Mouse (Mus musculus) liver, embryonic 16.5 days (tissue): ENCODE measurements around the gene Ddx21. TPM values are rescaled to one million over a fixed set of nuclear protein-coding genes. Genes with fewer than 3 reads are reported as not detected.
"Not testable (repeated sequence)": the region's sequence is repeated elsewhere in the genome, so short reads cannot be mapped to it uniquely, and the experiment has no call there.

ENCODE experiments used
- ATAC-seq: fragments of 200-750 bp; cut with Nextera tagmentation; 2 replicates; pipeline ENCODE4 v1.8.0; 2017; ENCODE audit warnings: low read depth, mild to moderate bottlenecking, moderate number of reproducible peaks, moderate library complexity
- H3K27ac ChIP-seq: fragments of 300-500 bp; sonication (generic); 2 replicates; pipeline ENCODE4 v1.5.1; 2014; ENCODE audit warnings: mild to moderate bottlenecking, low read length
- H3K27me3 ChIP-seq: fragments of 300-500 bp; sonication (generic); 2 replicates; pipeline ENCODE4 v1.6.1; 2014; ENCODE audit warnings: low read depth, low read length, mixed read lengths; ENCODE audit not compliant: control insufficient read depth, insufficient read depth
- H3K36me3 ChIP-seq: fragments of 300-500 bp; sonication (generic); 2 replicates; pipeline ENCODE4 v1.6.1; 2014; ENCODE audit warnings: mild to moderate bottlenecking; ENCODE audit not compliant: control insufficient read depth, insufficient read depth
- H3K4me1 ChIP-seq: fragments of 300-500 bp; sonication (generic); 2 replicates; pipeline ENCODE4 v1.6.1; 2014; ENCODE audit warnings: low read depth, low read length, mixed read lengths; ENCODE audit not compliant: control insufficient read depth
- H3K4me2 ChIP-seq: fragments of 300-500 bp; sonication (generic); 2 replicates; pipeline ENCODE4 v1.6.1; 2014; ENCODE audit warnings: low read depth, low read length, mixed read lengths
- H3K4me3 ChIP-seq: fragments of 300-500 bp; sonication (generic); 2 replicates; pipeline ENCODE4 v1.5.1; 2014; ENCODE audit warnings: low read depth, mild to moderate bottlenecking, low read length
- H3K9ac ChIP-seq: fragments of 300-500 bp; sonication (generic); 2 replicates; pipeline ENCODE4 v1.6.1; 2014; ENCODE audit warnings: low read depth, low read length
- H3K9me3 ChIP-seq: fragments of 300-500 bp; sonication (generic); replicated peaks from 2 replicates; pipeline ENCODE4 v1.6.1; 2016; ENCODE audit warnings: low read length; ENCODE audit not compliant: control insufficient read depth
- WGBS: fragments of 180-500 bp; shearing (Covaris S2); extraction: QIAGEN DNeasy Blood & Tissue Kit; methylation state at CpG from one replicate; pipeline ENCODE4 v1.1.7; 2014; ENCODE audit not compliant: insufficient replicate concordance; 5-methylcytosine and 5-hydroxymethylcytosine counted together
- polyA plus RNA-seq: library from polyadenylated mRNA; unstranded; fragments of >200 nt; fragmentation: Nextera tagmentation; extraction: Ambion mirVana; gene quantifications from 2 replicates; pipeline ENCODE4 v1.2.1, GENCODE M21; 2015

The Ddx21 gene
- polyA plus RNA-seq, 1 experiment from 2014 or later = 9.6 TPM

DNA sequence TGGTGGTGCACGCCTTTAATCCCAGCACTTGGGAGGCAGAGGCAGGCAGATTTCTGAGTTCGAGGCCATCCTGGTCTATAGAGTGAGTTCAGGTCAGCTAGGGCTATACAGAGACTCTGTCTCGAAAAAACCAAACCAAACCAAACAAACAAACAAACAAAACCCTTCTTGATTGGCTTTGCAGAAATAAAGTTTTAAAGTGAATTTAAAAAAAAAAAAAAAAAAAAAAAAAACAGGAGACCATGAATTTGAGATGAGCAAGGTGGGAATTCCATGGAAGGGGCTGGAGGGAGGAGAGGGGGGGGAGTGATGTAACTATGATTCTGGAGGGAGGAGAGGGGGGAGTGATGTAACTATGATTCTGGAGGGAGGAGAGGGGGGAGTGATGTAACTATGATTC is 2.8 kb downstream of the Ddx21 start:
- 71% methylated on average over 3 of the region's 3 CpGs for WGBS
- H3K27me3 ChIP-seq, ATAC-seq, H3K4me3 ChIP-seq, H3K4me2 ChIP-seq, H3K9ac ChIP-seq, H3K9me3 ChIP-seq, H3K27ac ChIP-seq: not testable (repeated sequence)
- Histone ChIP-seq H3K36me3 (peaks cover 15% of the 10 kb centered on the region), H3K4me1 (peaks cover 22% of the 10 kb centered on the region)

GRCm38 (mm10) chr10:62592496-62592895 is 9.6 kb downstream of the Ddx21 start:
- Histone ChIP-seq H3K9me3 (no peaks in the 10 kb centered on the region), H3K4me3 (no peak overlapping the region), H3K36me3 (peaks cover 50% of the 10 kb centered on the region), H3K4me2 (no peak overlapping the region), H3K27ac (no peak overlapping the region), H3K9ac (no peak overlapping the region), H3K27me3 (no peaks in the 10 kb centered on the region), H3K4me1 (no peaks in the 10 kb centered on the region; the same call in 1 of the 2 replicates)
- 81% methylated on average over 7 of the region's 7 CpGs for WGBS
- no peak for ATAC-seq

- peak; percentile 53 for ATAC-seq
- H3K27me3 ChIP-seq = no peaks in the 10 kb centered on the region
- H3K4me2 ChIP-seq = no peak overlapping the region
- no peak overlapping the region for H3K27ac ChIP-seq
- H3K4me1 ChIP-seq = no peaks in the 10 kb centered on the region
- WGBS = 26% methylated on average over 6 of the region's 6 CpGs
- H3K36me3 ChIP-seq = peaks cover 57% of the 10 kb centered on the region
- no peak overlapping the region for H3K9ac ChIP-seq
- H3K4me3 ChIP-seq = no peak overlapping the region
- H3K9me3 ChIP-seq = no peaks in the 10 kb centered on the region
Observed at GRCm38 (mm10) chr10:62590200-62590599, 11.9 kb downstream of the Ddx21 start.

DNA sequence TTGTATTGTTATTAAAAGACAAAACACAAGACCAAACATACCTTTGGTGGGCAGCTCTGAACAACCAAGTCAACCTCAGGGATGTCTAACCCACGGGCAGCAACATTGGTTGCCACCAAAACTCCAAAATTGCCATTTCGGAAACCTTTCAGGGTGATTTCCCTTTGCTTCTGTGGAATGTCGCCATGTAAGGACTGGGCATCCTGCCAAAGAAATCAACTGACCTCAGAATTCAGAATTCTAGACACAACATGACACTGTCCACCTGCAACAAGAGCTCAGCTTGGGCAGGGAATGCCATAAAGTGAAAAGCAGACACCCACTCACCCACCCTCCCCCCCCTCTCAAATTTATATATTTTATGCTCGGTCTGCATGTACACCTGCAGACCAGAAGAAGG is 13.5 kb downstream of the Ddx21 start:
- no peak for ATAC-seq
- Histone ChIP-seq H3K4me2 (no peak overlapping the region), H3K27me3 (no peaks in the 10 kb centered on the region), H3K27ac (no peak overlapping the region), H3K36me3 (peaks cover 62% of the 10 kb centered on the region), H3K4me1 (no peaks in the 10 kb centered on the region), H3K4me3 (no peak overlapping the region), H3K9me3 (no peaks in the 10 kb centered on the region), H3K9ac (no peak overlapping the region)
- 73% methylated on average over 4 of the region's 4 CpGs for WGBS

- Histone ChIP-seq H3K36me3 (peaks cover 55% of the 10 kb centered on the region), H3K27me3 (no peaks in the 10 kb centered on the region), H3K4me1 (no peaks in the 10 kb centered on the region; the same call in 1 of the 2 replicates), H3K27ac (no peak overlapping the region), H3K4me3 (no peak overlapping the region), H3K9me3 (no peaks in the 10 kb centered on the region), H3K9ac (no peak overlapping the region), H3K4me2 (no peak overlapping the region)
- ATAC-seq = no peak
- 46% methylated on average over 1 of the region's 1 CpGs for WGBS
Observed at GRCm38 (mm10) chr10:62583245-62583644, 18.8 kb downstream of the Ddx21 start.

GRCm38 (mm10) chr10:62582701-62583100 is 19.4 kb downstream of the Ddx21 start:
- no peak for ATAC-seq
- H3K27me3 ChIP-seq = no peaks in the 10 kb centered on the region
- H3K27ac ChIP-seq = no peak overlapping the region
- H3K4me2 ChIP-seq = no peak overlapping the region
- H3K36me3 ChIP-seq = peaks cover 49% of the 10 kb centered on the region
- H3K9me3 ChIP-seq = no peaks in the 10 kb centered on the region
- H3K4me3 ChIP-seq = no peak overlapping the region
- WGBS = 82% methylated on average over 7 of the region's 7 CpGs
- no peak overlapping the region for H3K9ac ChIP-seq
- peaks cover under 1% of the 10 kb centered on the region for H3K4me1 ChIP-seq

GRCm38 (mm10) chr10:62582263-62582662 is 19.8 kb downstream of the Ddx21 start:
- peaks cover 5% of the 10 kb centered on the region for H3K4me1 ChIP-seq
- H3K36me3 ChIP-seq = peaks cover 46% of the 10 kb centered on the region
- no peak overlapping the region for H3K27ac ChIP-seq
- H3K27me3 ChIP-seq = no peaks in the 10 kb centered on the region
- H3K4me3 ChIP-seq = no peak overlapping the region
- ATAC-seq = no peak
- no peaks in the 10 kb centered on the region for H3K9me3 ChIP-seq
- WGBS = 80% methylated on average over 17 of the region's 17 CpGs
- H3K9ac ChIP-seq = no peak overlapping the region
- H3K4me2 ChIP-seq = no peak overlapping the region

- not testable (repeated sequence) for H3K9me3 ChIP-seq, H3K27me3 ChIP-seq, H3K4me1 ChIP-seq, ATAC-seq, H3K4me2 ChIP-seq, H3K9ac ChIP-seq, H3K27ac ChIP-seq, H3K4me3 ChIP-seq
- peaks cover 29% of the 10 kb centered on the region for H3K36me3 ChIP-seq
- WGBS = 77% methylated on average over 12 of the region's 13 CpGs
Observed at GRCm38 (mm10) chr10:62579129-62579528, 23.0 kb downstream of the Ddx21 start.

DNA sequence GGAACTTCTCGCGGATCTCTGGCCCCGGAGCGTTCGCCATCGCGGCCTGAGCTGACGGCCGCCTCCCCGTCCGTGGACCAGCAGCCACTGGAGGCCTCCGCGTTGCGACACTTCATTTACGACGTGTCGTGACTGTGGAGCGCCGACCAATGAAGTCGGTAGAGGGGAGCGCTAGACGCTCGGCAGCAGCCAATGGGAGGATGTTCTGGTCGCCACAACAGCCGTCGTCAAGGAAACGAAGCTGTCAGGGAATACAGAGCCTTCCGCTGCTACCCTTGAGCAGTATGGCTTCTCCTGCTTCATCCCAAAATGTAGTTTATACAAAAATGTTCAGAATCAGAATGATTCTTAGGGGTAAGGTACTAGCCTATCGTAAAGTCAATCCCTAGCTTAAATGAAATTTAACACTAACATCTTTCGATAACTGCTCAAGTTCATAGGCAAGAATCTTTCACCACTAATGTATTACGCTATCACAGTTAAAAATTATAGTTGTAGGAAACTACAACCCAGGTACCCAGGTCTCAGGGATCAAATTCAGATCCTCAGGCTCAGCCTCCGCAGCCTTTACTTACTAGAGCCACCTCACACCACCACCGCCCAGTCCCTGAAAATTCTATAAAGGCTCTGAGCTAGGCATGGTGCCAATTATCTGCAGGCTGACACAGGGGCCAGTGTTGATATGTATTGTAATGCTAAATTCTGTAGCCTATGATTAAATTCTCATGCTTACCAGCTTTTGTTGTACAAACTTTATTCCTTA is 23.6 kb downstream of the Ddx21 start, which contains the start of gene Kif1bp:
Gene Kif1bp (minus strand): TSS at position 120 of the 763 bp plus-strand sequence.
- WGBS = 6% methylated on average over 33 of the region's 33 CpGs
- Histone ChIP-seq H3K27ac (peak within 1 kb of the TSS; percentile 75), H3K9ac (peak within 1 kb of the TSS; percentile 85), H3K27me3 (no peaks in the 10 kb centered on the region), H3K36me3 (peaks cover 25% of the 10 kb centered on the region), H3K9me3 (no peaks in the 10 kb centered on the region), H3K4me2 (peak within 1 kb of the TSS; percentile 92), H3K4me1 (peaks cover 10% of the 10 kb centered on the region), H3K4me3 (peak within 1 kb of the TSS; percentile 92)
- peak; percentile 99 for ATAC-seq
